Mouse (Mus musculus) limb, embryonic 14.5 days (tissue): ENCODE measurements at regions not wholly inside any gene's neighbourhood (a gene's known extent, or its start where the extent isn't known, plus 50 kb on each side); places are given as distances from the start of the nearest gene placed in this dataset.

Experiments
- ATAC-seq: fragments of 200-750 bp; cut with Nextera tagmentation; 2 replicates; pipeline ENCODE4 v1.8.0; 2017; ENCODE audit warnings: low read depth, moderate number of reproducible peaks, moderate TSS enrichment; ENCODE audit not compliant: low FRiP score
- DNase-seq: peaks from one replicate; pipeline ENCODE4 v3.0.0-alpha.2; 2015; ENCODE audit warnings: low spot score
- H3K27ac ChIP-seq: fragments of 300-500 bp; sonication (generic); replicated peaks from 2 replicates; pipeline ENCODE4 v1.5.1; 2014; ENCODE audit warnings: low read depth, mild to moderate bottlenecking, low read length, moderate library complexity, mixed read lengths
- H3K27me3 ChIP-seq: fragments of 300-500 bp; sonication (generic); 2 replicates; pipeline ENCODE4 v1.6.1; 2014; ENCODE audit warnings: low read length, mixed read lengths; ENCODE audit not compliant: control insufficient read depth, insufficient read depth
- H3K36me3 ChIP-seq: fragments of 300-500 bp; sonication (generic); 2 replicates; pipeline ENCODE4 v1.6.1; 2014; ENCODE audit warnings: mild to moderate bottlenecking, low read length, moderate library complexity, mixed read lengths; ENCODE audit not compliant: control insufficient read depth, insufficient read depth
- H3K4me1 ChIP-seq: fragments of 300-500 bp; sonication (generic); 2 replicates; pipeline ENCODE4 v1.6.1; 2014; ENCODE audit warnings: antibody characterized with exemption, low read length, mixed read lengths; ENCODE audit not compliant: control insufficient read depth, insufficient read depth
- H3K4me2 ChIP-seq: fragments of 300-500 bp; sonication (generic); replicated peaks from 2 replicates; pipeline ENCODE4 v1.6.1; 2014; ENCODE audit warnings: low read depth, mild to moderate bottlenecking, low read length, moderate library complexity; ENCODE audit not compliant: severe bottlenecking
- H3K4me3 ChIP-seq: fragments of 300-500 bp; sonication (generic); replicated peaks from 2 replicates; pipeline ENCODE4 v1.5.1; 2014; ENCODE audit warnings: low read length
- H3K9ac ChIP-seq: fragments of 300-500 bp; sonication (generic); 2 replicates; pipeline ENCODE4 v1.6.1; 2014; ENCODE audit warnings: mild to moderate bottlenecking, low read depth, low read length, moderate library complexity; ENCODE audit not compliant: severe bottlenecking
- H3K9me3 ChIP-seq: fragments of 300-500 bp; sonication (generic); 2 replicates; pipeline ENCODE4 v1.6.1; 2016; ENCODE audit warnings: low read length; ENCODE audit not compliant: control insufficient read depth
- POLR2A ChIP-seq: fragments of 200-500 bp; IDR thresholded peaks from 2 replicates; pipeline ENCODE4 v1.8.0; 2012; ENCODE audit warnings: inconsistent platforms, mild to moderate bottlenecking, moderate library complexity, borderline replicate concordance; ENCODE audit not compliant: insufficient read depth, insufficient read length; ENCODE audit errors: extremely low read depth
- WGBS: fragments of 180-500 bp; shearing (Covaris S2); extraction: QIAGEN DNeasy Blood & Tissue Kit; methylation state at CpG from one replicate; pipeline ENCODE4 v1.1.7; 2014; 5-methylcytosine and 5-hydroxymethylcytosine counted together

- Histone ChIP-seq H3K27me3 (no peaks in the 10 kb centered on the region), H3K36me3 (no peaks in the 10 kb centered on the region), H3K9me3 (no peaks in the 10 kb centered on the region), H3K4me1 (peaks cover 8% of the 10 kb centered on the region), H3K4me2 (no peak overlapping the region), H3K27ac (no peak overlapping the region), H3K4me3 (no peak overlapping the region), H3K9ac (no peak overlapping the region)
- ATAC-seq (no peak), DNase-seq (no peak)
- 79% methylated on average over 8 of the region's 8 CpGs for WGBS
- TF ChIP-seq POLR2A: no peak
Observed at GRCm38 (mm10) chr13:44063317-44063716, 278.7 kb downstream of the Cd83 start.

GRCm38 (mm10) chr13:44064026-44064425 lies 279.5 kb downstream of the Cd83 start:
- 78% methylated on average over 3 of the region's 3 CpGs for WGBS
- no peak for ATAC-seq
- Histone ChIP-seq H3K9me3 (no peaks in the 10 kb centered on the region), H3K36me3 (no peaks in the 10 kb centered on the region), H3K4me3 (no peak overlapping the region), H3K4me2 (no peak overlapping the region), H3K27ac (no peak overlapping the region), H3K9ac (no peak overlapping the region), H3K4me1 (peaks cover 8% of the 10 kb centered on the region), H3K27me3 (no peaks in the 10 kb centered on the region)
- TF ChIP-seq POLR2A: no peak
- DNase-seq: no peak

GRCm38 (mm10) chr13:44065741-44066185 lies 281.2 kb downstream of the Cd83 start:
- Histone ChIP-seq H3K9me3 (no peaks in the 10 kb centered on the region), H3K9ac (no peak overlapping the region), H3K27ac (no peak overlapping the region), H3K27me3 (no peaks in the 10 kb centered on the region), H3K4me3 (no peak overlapping the region), H3K4me2 (no peak overlapping the region), H3K36me3 (no peaks in the 10 kb centered on the region), H3K4me1 (peaks cover 8% of the 10 kb centered on the region)
- TF ChIP-seq POLR2A: no peak
- DNase-seq: no peak
- 34% methylated on average over 13 of the region's 13 CpGs for WGBS
- ATAC-seq: no peak

- Histone ChIP-seq H3K9ac (no peak overlapping the region), H3K27ac (no peak overlapping the region), H3K4me3 (no peak overlapping the region), H3K36me3 (no peaks in the 10 kb centered on the region), H3K4me2 (no peak overlapping the region), H3K27me3 (no peaks in the 10 kb centered on the region), H3K4me1 (peaks cover 5% of the 10 kb centered on the region), H3K9me3 (no peaks in the 10 kb centered on the region)
- 77% methylated on average over 2 of the region's 2 CpGs for WGBS
- DNase-seq (no peak), ATAC-seq (no peak)
- TF ChIP-seq POLR2A: no peak
Observed at GRCm38 (mm10) chr13:44067244-44067643, 282.7 kb downstream of the Cd83 start.

- no peak for TF ChIP-seq POLR2A
- no peaks in the 10 kb centered on the region for H3K9me3 ChIP-seq
- H3K27me3 ChIP-seq: no peaks in the 10 kb centered on the region
- no peak overlapping the region for H3K27ac ChIP-seq
- ATAC-seq: no peak
- 86% methylated on average over 5 of the region's 5 CpGs for WGBS
- DNase-seq: no peak
- H3K36me3 ChIP-seq: no peaks in the 10 kb centered on the region
- no peak overlapping the region for H3K4me3 ChIP-seq
- peaks cover 13% of the 10 kb centered on the region for H3K4me1 ChIP-seq
- no peak overlapping the region for H3K9ac ChIP-seq
- no peak overlapping the region for H3K4me2 ChIP-seq
Observed at GRCm38 (mm10) chr13:44068951-44069350, 284.4 kb downstream of the Cd83 start.

GRCm38 (mm10) chr13:44073122-44073521 lies 288.5 kb downstream of the Cd83 start:
- Histone ChIP-seq H3K4me2 (no peak overlapping the region), H3K9ac (no peak overlapping the region), H3K4me1 (peaks cover 13% of the 10 kb centered on the region), H3K9me3 (no peaks in the 10 kb centered on the region), H3K4me3 (no peak overlapping the region), H3K27ac (no peak overlapping the region), H3K27me3 (no peaks in the 10 kb centered on the region), H3K36me3 (no peaks in the 10 kb centered on the region)
- 69% methylated on average over 9 of the region's 9 CpGs for WGBS
- no peak for DNase-seq
- TF ChIP-seq POLR2A: no peak
- ATAC-seq: no peak
